Mouse (Mus musculus) stomach, postnatal 0 days (tissue): ENCODE data around the gene Tnfrsf17. TPM values are rescaled to one million over a fixed set of nuclear protein-coding genes. Genes with fewer than 3 reads are reported as not detected.
"Not testable (repeated sequence)": the region's sequence is repeated elsewhere in the genome, so short reads cannot be mapped to it uniquely, and the experiment has no call there.

Experiments
- ATAC-seq: fragments of 200-750 bp; cut with Nextera tagmentation; 2 replicates; pipeline ENCODE4 v1.8.0; 2017; ENCODE audit not compliant: low FRiP score, low TSS enrichment
- DNase-seq: peaks from one replicate; pipeline ENCODE4 v3.0.0-alpha.2; 2016; ENCODE audit warnings: low spot score
- H3K27ac ChIP-seq: fragments of 300-500 bp; sonication (generic); replicated peaks from 2 replicates; pipeline ENCODE4 v1.5.1; 2014; ENCODE audit warnings: mild to moderate bottlenecking, control low read depth
- H3K27me3 ChIP-seq: fragments of 300-500 bp; sonication (generic); 2 replicates; pipeline ENCODE4 v1.6.1; 2014; ENCODE audit warnings: low read length; ENCODE audit not compliant: control insufficient read depth, insufficient read depth
- H3K36me3 ChIP-seq: fragments of 300-500 bp; sonication (generic); 2 replicates; pipeline ENCODE4 v1.6.1; 2014; ENCODE audit warnings: low read length, mixed read lengths; ENCODE audit not compliant: control insufficient read depth, insufficient read depth
- H3K4me1 ChIP-seq: fragments of 300-500 bp; sonication (generic); replicated peaks from 2 replicates; pipeline ENCODE4 v1.6.1; 2014; ENCODE audit warnings: antibody characterized with exemption; ENCODE audit not compliant: control insufficient read depth, insufficient read depth
- H3K4me2 ChIP-seq: fragments of 300-500 bp; sonication (generic); replicated peaks from 2 replicates; pipeline ENCODE4 v1.6.1; 2014; ENCODE audit warnings: low read depth, mild to moderate bottlenecking, control low read depth, moderate library complexity
- H3K4me3 ChIP-seq: fragments of 300-500 bp; sonication (generic); 2 replicates; pipeline ENCODE4 v1.5.1; 2014; ENCODE audit warnings: low read depth, low read length, control low read depth
- H3K9ac ChIP-seq: fragments of 300-500 bp; sonication (generic); 2 replicates; pipeline ENCODE4 v1.6.1; 2014; ENCODE audit warnings: mild to moderate bottlenecking, low read length, control low read depth, mixed read lengths
- H3K9me3 ChIP-seq: fragments of 300-500 bp; sonication (generic); 2 replicates; pipeline ENCODE4 v1.6.1; 2016; ENCODE audit warnings: low read length; ENCODE audit not compliant: control insufficient read depth
- CTCF ChIP-seq: IDR thresholded peaks from 2 replicates; pipeline ENCODE4 v1.5.1; 2016; ENCODE audit warnings: antibody characterized with exemption, low read depth, mild to moderate bottlenecking, moderate library complexity
- EP300 ChIP-seq: optimal IDR thresholded peaks from 2 replicates; pipeline ENCODE3; 2016; ENCODE audit warnings: antibody characterized with exemption
- WGBS: fragments of 180-500 bp; shearing (Covaris S2); extraction: QIAGEN DNeasy Blood & Tissue Kit; methylation state at CpG from one replicate; pipeline ENCODE4 v1.1.7; 2014; 5-methylcytosine and 5-hydroxymethylcytosine counted together
- polyA plus RNA-seq: library from polyadenylated mRNA; unstranded; fragments of >200 nt; fragmentation: Nextera tagmentation; extraction: Ambion mirVana; gene quantifications from 2 replicates; pipeline ENCODE4 v1.2.1, GENCODE M21; 2015

The Tnfrsf17 gene
- polyA plus RNA-seq, 1 experiment from 2014 or later, result 0.12 TPM

GRCm38 (mm10) chr16:11351903-11352302 is 38.3 kb downstream of the Tnfrsf17 start:
- WGBS, result 72% methylated on average over 7 of the region's 7 CpGs
- ATAC-seq (no peak), DNase-seq (no peak)

GRCm38 (mm10) chr16:11359173-11359572 is 45.6 kb downstream of the Tnfrsf17 start:
- H3K9me3 ChIP-seq, result no peaks in the 10 kb centered on the region
- no peak overlapping the region for H3K9ac ChIP-seq
- no peak for DNase-seq
- ATAC-seq, result no peak
- no peak overlapping the region for H3K4me2 ChIP-seq
- TF ChIP-seq CTCF, result no peak
- no peak for TF ChIP-seq EP300
- 46% methylated on average over 5 of the region's 5 CpGs for WGBS
- H3K4me3 ChIP-seq, result no peak overlapping the region
- no peaks in the 10 kb centered on the region for H3K4me1 ChIP-seq
- H3K27ac ChIP-seq, result peak overlapping the region; percentile 40; the same call in 1 of the 2 replicates
- H3K27me3 ChIP-seq, result no peaks in the 10 kb centered on the region
- peaks cover 2% of the 10 kb centered on the region; the same call in 1 of the 2 replicates for H3K36me3 ChIP-seq

More at GRCm38 (mm10) chr16:11351903-11352302, 38.3 kb downstream of the Tnfrsf17 start:
- H3K27me3 ChIP-seq, result no peaks in the 10 kb centered on the region
- H3K4me3 ChIP-seq, result no peak overlapping the region
- no peak overlapping the region for H3K4me2 ChIP-seq
- H3K9me3 ChIP-seq, result no peaks in the 10 kb centered on the region
- peaks cover 2% of the 10 kb centered on the region; the same call in 1 of the 2 replicates for H3K36me3 ChIP-seq
- no peak overlapping the region for H3K27ac ChIP-seq
- TF ChIP-seq CTCF (no peak), EP300 (no peak)
- H3K4me1 ChIP-seq, result no peaks in the 10 kb centered on the region
- H3K9ac ChIP-seq, result no peak overlapping the region

- no peak overlapping the region for H3K9ac ChIP-seq
- H3K9me3 ChIP-seq, result no peaks in the 10 kb centered on the region
- H3K4me3 ChIP-seq, result no peak overlapping the region
- no peak overlapping the region for H3K4me2 ChIP-seq
- H3K27ac ChIP-seq, result peak overlapping the region; percentile 40; the same call in 1 of the 2 replicates
- DNase-seq (peak; percentile 53), ATAC-seq (peak; percentile 77)
- 37% methylated on average over 10 of the region's 10 CpGs for WGBS
- no peaks in the 10 kb centered on the region for H3K27me3 ChIP-seq
- H3K4me1 ChIP-seq, result no peaks in the 10 kb centered on the region
- TF ChIP-seq CTCF (no peak), EP300 (no peak)
- H3K36me3 ChIP-seq, result peaks cover under 1% of the 10 kb centered on the region; the same call in 1 of the 2 replicates
Observed at GRCm38 (mm10) chr16:11359919-11360318, 46.3 kb downstream of the Tnfrsf17 start.

- H3K27me3 ChIP-seq, H3K36me3 ChIP-seq, H3K4me1 ChIP-seq, H3K9ac ChIP-seq, H3K9me3 ChIP-seq, H3K4me3 ChIP-seq, ATAC-seq, H3K27ac ChIP-seq, DNase-seq, H3K4me2 ChIP-seq: not testable (repeated sequence)
- 82% methylated on average over 2 of the region's 2 CpGs for WGBS
Observed at GRCm38 (mm10) chr16:11360576-11360975, 47.0 kb downstream of the Tnfrsf17 start.

GRCm38 (mm10) chr16:11365626-11366025 is 52.0 kb downstream of the Tnfrsf17 start:
- H3K27ac ChIP-seq, result no peak overlapping the region
- WGBS, result 52% methylated on average over 5 of the region's 5 CpGs

GRCm38 (mm10) chr16:11366851-11367250 is 53.2 kb downstream of the Tnfrsf17 start:
- DNase-seq, result no peak
- no peak for TF ChIP-seq EP300
- no peak for TF ChIP-seq CTCF
- no peak for ATAC-seq

More at GRCm38 (mm10) chr16:11365626-11366025, 52.0 kb downstream of the Tnfrsf17 start:
- H3K36me3 ChIP-seq, result no peaks in the 10 kb centered on the region
- DNase-seq (peak; percentile 20), ATAC-seq (0 out of 2 replicates have a peak, but pooled peaks have one; percentile 24)
- no peak overlapping the region for H3K4me2 ChIP-seq
- TF ChIP-seq EP300, result no peak
- TF ChIP-seq CTCF, result no peak
- no peak overlapping the region for H3K4me3 ChIP-seq
- no peak overlapping the region for H3K9ac ChIP-seq
- H3K9me3 ChIP-seq, result no peaks in the 10 kb centered on the region
- H3K27me3 ChIP-seq, result no peaks in the 10 kb centered on the region
- H3K4me1 ChIP-seq, result no peaks in the 10 kb centered on the region

More at GRCm38 (mm10) chr16:11366851-11367250, 53.2 kb downstream of the Tnfrsf17 start:
- no peaks in the 10 kb centered on the region for H3K4me1 ChIP-seq
- no peaks in the 10 kb centered on the region for H3K9me3 ChIP-seq
- no peak overlapping the region for H3K4me2 ChIP-seq
- H3K36me3 ChIP-seq, result no peaks in the 10 kb centered on the region
- no peak overlapping the region for H3K27ac ChIP-seq
- no peaks in the 10 kb centered on the region for H3K27me3 ChIP-seq
- 72% methylated on average over 1 of the region's 1 CpGs for WGBS
- H3K4me3 ChIP-seq, result no peak overlapping the region
- no peak overlapping the region for H3K9ac ChIP-seq
